Mouse (Mus musculus) intestine, embryonic 15.5 days (tissue): Measurements from ENCODE around the gene Uqcc1. TPM values are rescaled to one million over a fixed set of nuclear protein-coding genes. Genes with fewer than 3 reads are reported as not detected.
"Not testable (repeated sequence)": the region's sequence is repeated elsewhere in the genome, so short reads cannot be mapped to it uniquely, and the experiment has no call there.

ENCODE experiments used
- ATAC-seq: fragments of 200-750 bp; cut with Nextera tagmentation; 2 replicates; pipeline ENCODE4 v1.8.0; 2017; ENCODE audit warnings: moderate TSS enrichment, moderate library complexity
- H3K27ac ChIP-seq: fragments of 300-500 bp; sonication (generic); 2 replicates; pipeline ENCODE4 v1.5.1; 2015; ENCODE audit warnings: mild to moderate bottlenecking, inconsistent platforms
- H3K27me3 ChIP-seq: fragments of 300-500 bp; sonication (generic); replicated peaks from 2 replicates; pipeline ENCODE4 v1.6.1; 2015; ENCODE audit warnings: inconsistent platforms
- H3K36me3 ChIP-seq: fragments of 300-500 bp; sonication (generic); 2 replicates; pipeline ENCODE4 v1.6.1; 2015; ENCODE audit warnings: inconsistent platforms
- H3K4me1 ChIP-seq: fragments of 300-500 bp; sonication (generic); replicated peaks from 2 replicates; pipeline ENCODE4 v1.6.1; 2015; ENCODE audit warnings: inconsistent platforms
- H3K4me2 ChIP-seq: fragments of 300-500 bp; sonication (generic); replicated peaks from 2 replicates; pipeline ENCODE4 v1.6.1; 2015; ENCODE audit warnings: mild to moderate bottlenecking, inconsistent platforms
- H3K4me3 ChIP-seq: fragments of 300-500 bp; sonication (generic); replicated peaks from 2 replicates; pipeline ENCODE4 v1.5.1; 2015; ENCODE audit warnings: inconsistent platforms
- H3K9ac ChIP-seq: fragments of 300-500 bp; sonication (generic); 2 replicates; pipeline ENCODE4 v1.6.1; 2015; ENCODE audit warnings: inconsistent platforms
- H3K9me3 ChIP-seq: fragments of 300-500 bp; sonication (generic); 2 replicates; pipeline ENCODE4 v1.6.1; 2016; ENCODE audit warnings: inconsistent platforms
- whole genome bisulfite sequencing: fragments of 180-500 bp; shearing (Covaris S2); methylation state at CpG from one replicate; pipeline ENCODE4 v1.1.7; 2015; 5-methylcytosine and 5-hydroxymethylcytosine counted together
- polyA plus RNA-seq: library from polyadenylated mRNA; unstranded; fragments of >200 nt; fragmentation: Nextera tagmentation; extraction: Ambion mirVana; gene quantifications from 2 replicates; pipeline ENCODE4 v1.2.1, GENCODE M21; 2015

The Uqcc1 gene
- polyA plus RNA-seq, 1 experiment from 2014 or later: 88.7 TPM

DNA sequence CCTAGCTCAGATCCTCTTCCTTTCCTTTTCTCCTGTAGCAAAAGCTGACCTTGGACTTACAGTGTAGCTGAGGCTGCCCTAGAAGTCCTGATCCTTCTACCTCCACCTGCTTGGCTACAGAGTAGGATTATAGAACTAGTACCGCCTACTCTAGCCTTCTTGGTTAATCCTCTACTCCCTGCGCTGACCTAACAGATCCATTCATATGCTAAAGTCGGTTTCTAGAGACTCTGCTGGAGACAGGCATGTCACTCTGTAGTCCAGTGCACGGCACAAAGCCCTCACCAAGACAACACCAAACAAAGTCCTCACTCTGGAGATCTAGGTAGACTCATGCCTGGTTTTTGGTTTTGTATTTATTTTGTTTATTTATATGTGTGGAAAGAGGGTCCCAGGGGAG is 16.4 kb upstream of the Uqcc1 start:
- Histone ChIP-seq H3K36me3 (no peaks in the 10 kb centered on the region), H3K9ac (no peak overlapping the region), H3K27me3 (no peaks in the 10 kb centered on the region), H3K9me3 (no peaks in the 10 kb centered on the region), H3K4me3 (no peak overlapping the region), H3K27ac (no peak overlapping the region), H3K4me1 (peaks cover 12% of the 10 kb centered on the region), H3K4me2 (no peak overlapping the region)
- no peak for ATAC-seq
- WGBS: 31% methylated on average over 4 of the region's 4 CpGs

DNA sequence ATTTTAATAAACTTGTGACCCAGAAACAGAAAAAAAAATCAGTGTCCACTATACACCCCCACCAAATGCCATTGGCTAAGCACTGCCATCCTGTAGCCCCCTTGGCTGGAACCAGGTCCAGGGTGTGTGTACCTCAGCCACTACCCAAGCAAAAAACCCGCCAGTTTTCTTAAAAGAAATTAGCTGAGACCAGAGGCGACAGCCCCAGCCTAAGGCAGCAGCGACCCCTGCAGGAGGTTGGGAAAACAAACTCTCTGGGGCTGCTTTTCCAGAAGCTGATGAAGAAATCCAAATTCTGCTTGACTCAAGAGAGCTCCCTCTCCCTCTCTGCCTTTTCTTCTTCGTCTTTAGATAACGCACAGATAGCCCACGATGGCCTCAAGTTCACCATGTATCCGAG is 16.0 kb upstream of the Uqcc1 start:
- no peak overlapping the region for H3K27ac ChIP-seq
- H3K9ac ChIP-seq: no peak overlapping the region
- peaks cover 12% of the 10 kb centered on the region for H3K4me1 ChIP-seq
- 8% methylated on average over 7 of the region's 7 CpGs for WGBS
- ATAC-seq: no peak; the same call in 1 of the 2 replicates
- no peaks in the 10 kb centered on the region for H3K9me3 ChIP-seq
- no peaks in the 10 kb centered on the region for H3K36me3 ChIP-seq
- no peaks in the 10 kb centered on the region for H3K27me3 ChIP-seq
- no peak overlapping the region for H3K4me2 ChIP-seq
- no peak overlapping the region for H3K4me3 ChIP-seq

DNA sequence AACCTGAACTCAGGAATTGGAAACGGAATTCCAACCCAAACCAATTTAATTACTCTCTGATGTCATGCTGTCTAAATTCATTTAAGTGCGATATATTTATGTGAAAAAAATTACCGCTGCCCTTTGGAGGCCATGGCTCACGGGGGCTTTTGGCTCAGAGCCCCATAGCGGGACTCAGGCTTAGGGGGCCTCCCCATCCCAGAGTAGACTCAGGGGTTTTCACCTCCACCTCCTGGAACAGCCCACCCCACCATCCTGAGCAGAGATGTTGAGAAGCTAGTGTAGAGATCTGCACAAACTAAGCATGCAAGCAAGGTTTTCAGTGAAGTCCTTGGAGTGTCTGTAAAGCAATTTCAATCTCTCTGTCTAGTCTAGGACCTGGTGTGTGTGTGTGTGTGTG is 15.5 kb upstream of the Uqcc1 start:
- Histone ChIP-seq H3K4me3 (no peak overlapping the region), H3K36me3 (no peaks in the 10 kb centered on the region), H3K27ac (no peak overlapping the region), H3K9ac (no peak overlapping the region), H3K27me3 (no peaks in the 10 kb centered on the region), H3K9me3 (no peaks in the 10 kb centered on the region), H3K4me2 (no peak overlapping the region), H3K4me1 (peaks cover 12% of the 10 kb centered on the region)
- ATAC-seq: no peak
- WGBS: 67% methylated on average over 5 of the region's 5 CpGs

DNA sequence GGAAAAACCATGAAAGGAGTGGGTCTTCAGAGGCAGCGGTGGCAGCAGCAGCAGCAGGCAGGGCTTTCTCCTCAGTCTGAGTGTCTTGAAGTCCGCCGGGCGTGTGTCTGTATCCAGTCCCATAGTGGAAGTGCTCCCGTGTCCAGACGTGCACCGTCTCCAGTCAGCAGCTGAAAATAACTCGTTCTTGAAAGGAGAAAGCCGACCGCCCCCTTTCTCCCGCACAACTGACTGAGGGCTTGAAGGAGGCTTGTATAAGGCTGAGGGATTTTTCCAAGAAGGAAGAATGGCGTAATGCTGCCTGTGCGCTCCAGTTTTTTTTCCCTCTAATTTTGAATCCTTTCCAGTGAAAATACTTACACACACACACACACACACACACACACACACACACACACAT is 15.0 kb upstream of the Uqcc1 start, which contains the start of gene Gdf5:
Gene Gdf5, minus strand, starts transcription at position 244 of the 400 bp plus-strand sequence.
- H3K27me3 ChIP-seq: no peaks in the 10 kb centered on the region
- H3K4me2 ChIP-seq: peak within 1 kb of the TSS; percentile 39
- no peaks in the 10 kb centered on the region for H3K36me3 ChIP-seq
- peaks cover 12% of the 10 kb centered on the region for H3K4me1 ChIP-seq
- H3K9ac ChIP-seq: no peak within 1 kb of the TSS
- H3K9me3 ChIP-seq: no peaks in the 10 kb centered on the region
- no peak within 1 kb of the TSS for H3K27ac ChIP-seq
- no peak for ATAC-seq
- H3K4me3 ChIP-seq: no peak within 1 kb of the TSS
- 37% methylated on average over 13 of the region's 13 CpGs for whole genome bisulfite sequencing

DNA sequence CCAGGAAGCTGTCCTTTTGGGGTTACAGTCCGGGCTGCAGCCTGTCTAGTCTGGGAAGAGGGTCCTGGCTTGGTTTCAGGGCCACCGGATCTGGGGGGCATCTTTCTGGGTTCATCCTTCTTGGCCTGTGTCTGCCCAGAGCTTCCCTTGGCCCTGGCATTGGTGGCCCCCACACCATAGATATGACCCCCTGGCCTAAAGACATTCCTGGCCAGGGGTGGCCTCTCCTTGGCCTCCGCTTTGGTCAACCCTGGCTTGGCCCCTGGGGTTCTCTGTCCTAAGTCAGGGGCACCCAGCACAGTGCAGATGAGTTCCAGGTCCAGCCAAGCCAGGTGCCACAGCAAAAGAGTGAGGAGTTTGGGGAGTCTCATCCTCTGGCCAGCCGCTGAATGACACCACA is 14.6 kb upstream of the Uqcc1 start:
- Histone ChIP-seq H3K27ac (no peak overlapping the region), H3K27me3 (no peaks in the 10 kb centered on the region), H3K4me3 (no peak overlapping the region), H3K4me2 (0 out of 2 replicates have a peak overlapping the region, but pooled peaks have one; percentile 26), H3K4me1 (peaks cover 12% of the 10 kb centered on the region), H3K36me3 (no peaks in the 10 kb centered on the region), H3K9ac (no peak overlapping the region), H3K9me3 (no peaks in the 10 kb centered on the region)
- no peak for ATAC-seq
- 82% methylated on average over 4 of the region's 4 CpGs for whole genome bisulfite sequencing

DNA sequence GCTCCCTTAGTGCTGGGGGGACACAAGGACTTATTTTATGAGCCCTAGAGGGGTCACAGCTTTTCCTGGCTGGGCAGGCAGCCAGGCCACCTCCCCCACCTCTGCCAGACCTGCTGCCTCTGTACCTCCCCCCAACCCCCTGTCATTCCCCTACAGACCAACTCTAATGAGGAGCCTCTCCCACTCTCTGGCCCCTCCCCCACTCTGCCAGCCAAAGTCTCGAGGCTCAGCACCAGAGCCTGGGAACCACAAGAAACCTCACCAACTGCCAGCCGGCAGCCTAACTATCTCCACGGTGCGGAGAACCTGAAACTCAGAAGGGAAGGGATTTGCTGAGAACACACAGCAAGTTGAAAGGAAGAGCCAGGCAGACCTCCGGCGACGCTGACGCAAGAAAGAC is 13.4 kb upstream of the Uqcc1 start:
- no peak overlapping the region for H3K27ac ChIP-seq
- H3K9me3 ChIP-seq: no peaks in the 10 kb centered on the region
- H3K27me3 ChIP-seq: no peaks in the 10 kb centered on the region
- WGBS: 4% methylated on average over 8 of the region's 8 CpGs
- no peak for ATAC-seq
- no peak overlapping the region for H3K9ac ChIP-seq
- H3K4me1 ChIP-seq: peaks cover 12% of the 10 kb centered on the region
- H3K4me2 ChIP-seq: peak overlapping the region; percentile 39
- no peak overlapping the region for H3K4me3 ChIP-seq
- no peaks in the 10 kb centered on the region for H3K36me3 ChIP-seq

DNA sequence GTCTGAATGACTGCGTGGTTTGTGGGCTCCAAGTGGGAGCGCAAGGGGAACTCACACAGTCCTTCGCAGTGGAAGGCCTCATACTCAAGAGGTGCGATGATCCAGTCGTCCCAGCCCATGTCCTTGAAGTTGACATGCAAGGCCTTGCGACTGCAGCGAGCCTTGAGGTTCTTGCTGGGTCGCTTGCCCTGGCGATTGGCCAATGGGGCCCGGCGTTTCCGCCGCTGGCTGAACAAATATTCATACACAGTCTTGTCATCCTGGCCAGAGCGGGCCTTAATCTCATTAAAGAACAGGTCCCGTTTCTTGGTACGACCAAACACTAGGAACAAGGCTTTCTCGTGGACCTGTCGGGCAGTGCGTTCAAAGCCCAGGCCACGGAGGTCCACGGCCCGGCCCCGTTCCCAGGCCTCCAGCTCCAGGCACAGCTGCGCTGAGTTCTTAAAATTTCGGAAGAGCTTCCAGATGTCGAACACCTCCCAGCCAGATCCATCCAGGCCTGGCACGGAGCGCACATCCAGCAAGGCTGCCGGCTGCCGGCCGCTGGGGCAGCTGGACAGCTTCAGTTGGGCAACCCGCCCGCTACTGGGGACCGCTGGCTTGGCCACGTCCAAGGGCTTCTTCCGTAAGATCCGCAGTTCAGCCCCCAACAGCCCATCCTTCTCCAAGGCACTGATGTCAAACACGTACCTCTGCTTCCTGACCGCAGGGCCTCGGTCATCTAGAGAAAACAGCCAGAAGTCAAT is 11.8 kb upstream of the Uqcc1 start:
- H3K27me3 ChIP-seq: no peaks in the 10 kb centered on the region
- no peaks in the 10 kb centered on the region for H3K9me3 ChIP-seq
- peaks cover 12% of the 10 kb centered on the region for H3K4me1 ChIP-seq
- no peak overlapping the region for H3K9ac ChIP-seq
- no peak overlapping the region for H3K4me2 ChIP-seq
- no peaks in the 10 kb centered on the region for H3K36me3 ChIP-seq
- WGBS: 86% methylated on average over 40 of the region's 40 CpGs
- H3K4me3 ChIP-seq: no peak overlapping the region
- H3K27ac ChIP-seq: no peak overlapping the region
- no peak for ATAC-seq

DNA sequence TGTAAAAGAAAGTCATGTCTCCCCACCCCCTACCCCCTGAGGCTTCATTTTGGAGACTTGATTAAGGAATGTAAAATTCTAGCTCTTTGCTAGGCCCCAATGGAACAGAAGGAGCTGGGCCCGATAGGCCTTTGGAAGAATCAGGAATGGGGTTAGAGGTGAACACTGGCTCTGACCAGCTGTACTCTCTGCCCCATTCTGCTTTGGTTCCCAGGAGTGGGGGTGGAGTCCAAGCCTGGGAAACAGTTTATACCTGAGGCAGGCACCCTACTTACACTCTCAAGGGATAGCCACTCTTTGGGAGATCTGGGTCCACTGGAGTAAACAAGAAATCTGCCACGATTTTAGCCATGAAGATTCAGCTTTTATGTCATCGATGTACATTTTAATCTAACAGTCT is 10.6 kb upstream of the Uqcc1 start, which contains the start of gene Gm15557:
Gene Gm15557, plus strand, starts transcription at position 48 of the 400 bp plus-strand sequence.
- H3K27ac ChIP-seq: no peak within 1 kb of the TSS
- no peak for ATAC-seq
- 90% methylated on average over 3 of the region's 3 CpGs for WGBS

DNA sequence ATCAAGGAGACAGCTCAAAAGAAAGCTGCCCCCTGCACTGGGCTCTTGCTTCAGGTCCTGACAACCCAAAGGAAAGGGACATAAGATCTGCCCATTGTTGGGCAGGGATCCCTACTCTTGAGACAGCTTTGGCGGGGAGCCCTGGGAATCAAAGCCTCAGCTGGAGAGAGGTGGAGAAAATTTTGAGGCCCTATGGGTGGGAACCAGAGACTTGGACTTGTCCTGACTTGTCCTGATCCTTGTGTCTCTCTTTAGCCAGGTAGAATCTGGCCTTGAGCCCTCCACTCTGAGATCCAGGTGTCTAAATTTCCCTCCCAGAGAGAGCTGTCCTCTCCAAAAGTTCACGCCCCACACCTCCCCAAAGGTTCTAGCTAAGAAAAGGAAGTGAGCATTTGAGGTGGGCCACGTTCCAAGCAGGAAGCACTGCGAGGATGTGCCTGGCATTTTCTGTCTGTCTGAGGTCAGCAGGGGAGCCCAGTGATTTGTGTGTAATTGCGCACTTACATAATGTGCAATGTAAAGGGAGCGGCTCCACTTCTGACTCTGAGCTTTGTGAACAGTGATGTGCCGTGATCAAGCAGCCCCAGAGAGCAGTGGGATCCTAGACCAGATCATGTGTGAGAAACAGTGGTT is 9.9 kb upstream of the Uqcc1 start:
- Histone ChIP-seq H3K4me2 (no peak overlapping the region), H3K4me1 (peaks cover 12% of the 10 kb centered on the region), H3K4me3 (no peak overlapping the region), H3K27me3 (no peaks in the 10 kb centered on the region), H3K9me3 (no peaks in the 10 kb centered on the region), H3K9ac (no peak overlapping the region), H3K27ac (no peak overlapping the region), H3K36me3 (no peaks in the 10 kb centered on the region)
- 67% methylated on average over 7 of the region's 7 CpGs for WGBS
- no peak for ATAC-seq

More for the DNA sequence above, 10.6 kb upstream of the Uqcc1 start, which contains the start of gene Gm15557:
- Histone ChIP-seq H3K4me3 (no peak within 1 kb of the TSS), H3K9me3 (no peaks in the 10 kb centered on the region), H3K4me2 (no peak within 1 kb of the TSS), H3K9ac (no peak within 1 kb of the TSS), H3K36me3 (no peaks in the 10 kb centered on the region), H3K4me1 (peaks cover 12% of the 10 kb centered on the region), H3K27me3 (no peaks in the 10 kb centered on the region)

DNA sequence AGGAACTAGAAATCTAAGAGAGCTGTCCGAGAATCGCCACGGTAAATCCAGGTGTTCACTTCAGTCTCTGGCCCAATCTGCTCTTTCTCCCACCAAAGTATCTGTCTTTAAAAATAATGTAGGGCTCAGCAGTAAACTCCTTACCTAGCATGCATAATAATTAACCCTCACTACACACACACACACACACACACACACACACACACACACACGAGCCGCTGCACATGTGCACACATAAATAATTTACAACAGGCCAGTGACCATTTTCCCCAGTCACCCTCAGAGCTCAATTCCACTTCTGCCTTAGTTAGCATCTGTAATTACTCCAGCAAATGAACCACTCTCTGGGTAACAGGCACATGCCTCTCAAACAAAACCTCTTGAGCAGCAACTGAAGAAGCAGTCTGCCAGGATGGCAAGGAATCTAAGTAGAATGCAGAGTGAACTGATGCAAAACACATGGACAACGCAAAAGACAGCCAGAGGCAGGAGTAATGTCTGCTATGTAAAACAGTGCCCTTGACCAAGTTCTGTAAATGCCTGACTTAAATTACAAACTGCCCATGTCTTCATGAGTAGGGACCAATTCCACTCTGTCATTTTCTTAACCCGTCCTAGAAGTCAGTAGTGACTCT is 1.3 kb downstream of the Uqcc1 start:
- no peak for ATAC-seq
- peak overlapping the region; percentile 54; the same call in 1 of the 2 replicates for H3K9ac ChIP-seq
- H3K4me3 ChIP-seq: peak overlapping the region; percentile 62

DNA sequence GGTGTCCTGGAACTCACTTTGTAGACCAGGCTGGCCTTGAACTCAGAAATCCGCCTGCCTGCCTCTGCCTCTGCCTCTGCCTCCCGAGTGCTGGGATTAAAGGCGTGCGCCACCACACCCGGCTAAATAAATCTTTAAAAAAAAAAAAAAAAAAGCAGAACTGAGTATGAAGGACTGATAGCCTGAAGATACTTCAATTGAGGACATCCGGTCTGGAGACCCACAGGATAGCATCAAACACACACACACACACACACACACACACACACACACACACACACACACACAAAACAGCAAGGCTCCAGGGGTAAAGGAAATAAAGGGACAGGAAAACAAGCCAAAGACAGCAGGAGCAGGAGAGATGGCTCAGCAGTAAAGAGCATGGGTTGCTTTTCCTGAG is 4.9 kb downstream of the Uqcc1 start:
- WGBS: 88% methylated on average over 6 of the region's 6 CpGs
- H3K4me1 ChIP-seq, H3K9me3 ChIP-seq, H3K4me3 ChIP-seq, H3K27ac ChIP-seq, H3K27me3 ChIP-seq, H3K4me2 ChIP-seq, H3K9ac ChIP-seq, ATAC-seq, H3K36me3 ChIP-seq: not testable (repeated sequence)

More for the DNA sequence above, 1.3 kb downstream of the Uqcc1 start:
- Histone ChIP-seq H3K9me3 (no peaks in the 10 kb centered on the region), H3K36me3 (0 out of 2 replicates have a peak, but pooled peaks cover 3% of the 10 kb centered on the region), H3K4me2 (peak overlapping the region; percentile 71), H3K27ac (no peak overlapping the region), H3K4me1 (peaks cover 6% of the 10 kb centered on the region), H3K27me3 (no peaks in the 10 kb centered on the region)
- WGBS: 60% methylated on average over 7 of the region's 7 CpGs

DNA sequence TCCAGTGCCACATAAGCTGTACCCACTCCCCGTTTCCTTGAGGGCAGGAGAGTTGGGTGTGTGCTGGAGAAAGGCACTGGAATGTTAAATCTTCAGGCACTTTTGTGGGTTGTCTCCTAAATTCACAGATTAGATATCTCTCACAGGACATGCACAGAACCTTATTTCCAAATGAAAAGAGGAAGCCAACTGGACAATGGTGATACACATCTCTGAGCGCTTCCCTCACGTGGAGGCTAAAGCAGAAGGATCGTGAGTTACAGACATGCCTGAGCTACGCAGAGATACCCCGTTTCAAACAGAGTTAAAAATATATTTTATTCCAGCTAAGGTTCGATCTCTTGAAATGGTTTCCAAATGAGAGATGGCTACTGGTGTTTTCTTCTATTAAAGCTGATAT is 7.0 kb downstream of the Uqcc1 start:
- WGBS: 94% methylated on average over 7 of the region's 7 CpGs

More for the DNA sequence above, 7.0 kb downstream of the Uqcc1 start:
- Histone ChIP-seq H3K9ac (no peak overlapping the region), H3K36me3 (peaks cover 3% of the 10 kb centered on the region; the same call in 1 of the 2 replicates), H3K9me3 (no peaks in the 10 kb centered on the region), H3K4me3 (no peak overlapping the region), H3K4me1 (no peaks in the 10 kb centered on the region), H3K4me2 (no peak overlapping the region), H3K27ac (no peak overlapping the region), H3K27me3 (no peaks in the 10 kb centered on the region)
- ATAC-seq: no peak
